Mouse (Mus musculus) heart, embryonic 12.5 days (tissue): ENCODE results near the gene Lmna. TPM values are rescaled to one million over a fixed set of nuclear protein-coding genes. Genes with fewer than 3 reads are reported as not detected.

Source experiments
- ATAC-seq: fragments of 200-750 bp; cut with Nextera tagmentation; 2 replicates; pipeline ENCODE4 v1.8.0; 2017; ENCODE audit warnings: moderate TSS enrichment, moderate library complexity; ENCODE audit not compliant: insufficient number of reproducible peaks, low FRiP score
- H3K27ac ChIP-seq: fragments of 300-500 bp; sonication (generic); 2 replicates; pipeline ENCODE4 v1.5.1; 2016; ENCODE audit warnings: mild to moderate bottlenecking, moderate library complexity; ENCODE audit not compliant: poor library complexity, severe bottlenecking
- H3K27me3 ChIP-seq: fragments of 300-500 bp; sonication (generic); replicated peaks from 2 replicates; pipeline ENCODE4 v1.6.1; 2016; ENCODE audit warnings: mild to moderate bottlenecking, moderate library complexity
- H3K36me3 ChIP-seq: fragments of 300-500 bp; sonication (generic); 2 replicates; pipeline ENCODE4 v1.6.1; 2016; ENCODE audit warnings: mild to moderate bottlenecking, moderate library complexity
- H3K4me1 ChIP-seq: fragments of 300-500 bp; sonication (generic); replicated peaks from 2 replicates; pipeline ENCODE4 v1.6.1; 2016; ENCODE audit warnings: mild to moderate bottlenecking
- H3K4me2 ChIP-seq: fragments of 300-500 bp; sonication (generic); 2 replicates; pipeline ENCODE4 v1.6.1; 2016; ENCODE audit warnings: mild to moderate bottlenecking, moderate library complexity
- H3K4me3 ChIP-seq: fragments of 300-500 bp; sonication (generic); 2 replicates; pipeline ENCODE4 v1.5.1; 2016; ENCODE audit warnings: mild to moderate bottlenecking
- H3K9ac ChIP-seq: fragments of 300-500 bp; sonication (generic); 2 replicates; pipeline ENCODE4 v1.6.1; 2016; ENCODE audit warnings: mild to moderate bottlenecking, moderate library complexity
- H3K9me3 ChIP-seq: fragments of 300-500 bp; sonication (generic); replicated peaks from 2 replicates; pipeline ENCODE4 v1.6.1; 2016; ENCODE audit warnings: mild to moderate bottlenecking, moderate library complexity
- WGBS: fragments of 180-500 bp; shearing (Covaris S2); methylation state at CpG from one replicate; pipeline ENCODE4 v1.1.7; 2016; 5-methylcytosine and 5-hydroxymethylcytosine counted together
- polyA plus RNA-seq: library from polyadenylated mRNA; unstranded; fragments of >200 nt; fragmentation: Nextera tagmentation; extraction: Ambion mirVana; gene quantifications from 2 replicates; pipeline ENCODE4 v1.2.1, GENCODE M21; 2016

Lmna gene
- polyA plus RNA-seq, 1 experiment from 2014 or later = 108 TPM

GRCm38 (mm10) chr3:88494836-88495628, 14.7 kb downstream of the Lmna start:
- Histone ChIP-seq H3K36me3 (0 out of 2 replicates have a peak, but pooled peaks cover 4% of the 10 kb centered on the region), H3K4me2 (peak overlapping the region; percentile 19), H3K27ac (peak overlapping the region; percentile 100), H3K4me1 (peaks cover 67% of the 10 kb centered on the region), H3K27me3 (no peaks in the 10 kb centered on the region), H3K4me3 (no peak overlapping the region), H3K9ac (peak overlapping the region; percentile 65), H3K9me3 (no peaks in the 10 kb centered on the region)
- 0 out of 2 replicates have a peak, but pooled peaks have one; percentile 23 for ATAC-seq
- WGBS = 30% methylated on average over 9 of the region's 9 CpGs

- Histone ChIP-seq H3K4me3 (no peak overlapping the region), H3K36me3 (0 out of 2 replicates have a peak, but pooled peaks cover 4% of the 10 kb centered on the region), H3K9me3 (no peaks in the 10 kb centered on the region), H3K4me2 (peak overlapping the region; percentile 87), H3K27me3 (no peaks in the 10 kb centered on the region), H3K4me1 (peaks cover 77% of the 10 kb centered on the region), H3K27ac (peak overlapping the region; percentile 100), H3K9ac (peak overlapping the region; percentile 65)
- no peak for ATAC-seq
- WGBS = 64% methylated on average over 11 of the region's 11 CpGs
Observed at GRCm38 (mm10) chr3:88493706-88494582, 15.8 kb downstream of the Lmna start.

GRCm38 (mm10) chr3:88487396-88487795, 22.4 kb downstream of the Lmna start:
- Histone ChIP-seq H3K4me3 (no peak overlapping the region), H3K4me1 (peaks cover 44% of the 10 kb centered on the region), H3K27me3 (peaks cover 41% of the 10 kb centered on the region), H3K36me3 (peaks cover 46% of the 10 kb centered on the region), H3K4me2 (no peak overlapping the region), H3K27ac (no peak overlapping the region), H3K9ac (no peak overlapping the region), H3K9me3 (no peaks in the 10 kb centered on the region)
- 81% methylated on average over 1 of the region's 1 CpGs for WGBS
- no peak for ATAC-seq

GRCm38 (mm10) chr3:88486887-88487286, 22.9 kb downstream of the Lmna start:
- no peak for ATAC-seq
- Histone ChIP-seq H3K27me3 (peaks cover 44% of the 10 kb centered on the region), H3K9ac (no peak overlapping the region), H3K9me3 (no peaks in the 10 kb centered on the region), H3K4me2 (no peak overlapping the region), H3K36me3 (peaks cover 51% of the 10 kb centered on the region), H3K4me1 (peaks cover 42% of the 10 kb centered on the region), H3K27ac (no peak overlapping the region), H3K4me3 (no peak overlapping the region)
- 74% methylated on average over 4 of the region's 4 CpGs for WGBS

GRCm38 (mm10) chr3:88486043-88486442, 23.7 kb downstream of the Lmna start:
- Histone ChIP-seq H3K4me2 (no peak overlapping the region), H3K36me3 (peaks cover 54% of the 10 kb centered on the region), H3K27ac (no peak overlapping the region), H3K27me3 (peaks cover 44% of the 10 kb centered on the region), H3K4me3 (no peak overlapping the region), H3K4me1 (peaks cover 36% of the 10 kb centered on the region), H3K9me3 (no peaks in the 10 kb centered on the region), H3K9ac (no peak overlapping the region)
- WGBS = 70% methylated on average over 5 of the region's 5 CpGs
- no peak for ATAC-seq

- no peak for ATAC-seq
- peaks cover 56% of the 10 kb centered on the region for H3K36me3 ChIP-seq
- 0 out of 2 replicates have a peak overlapping the region, but pooled peaks have one; percentile 3 for H3K4me3 ChIP-seq
- H3K9ac ChIP-seq = 0 out of 2 replicates have a peak overlapping the region, but pooled peaks have one; percentile 23
- H3K9me3 ChIP-seq = no peaks in the 10 kb centered on the region
- H3K4me2 ChIP-seq = peak overlapping the region; percentile 43
- 25% methylated on average over 39 of the region's 39 CpGs for WGBS
- H3K27ac ChIP-seq = no peak overlapping the region
- peaks cover 44% of the 10 kb centered on the region for H3K27me3 ChIP-seq
- peaks cover 24% of the 10 kb centered on the region for H3K4me1 ChIP-seq
Observed at GRCm38 (mm10) chr3:88484597-88485316, 25.0 kb downstream of the Lmna start.

- WGBS = 11% methylated on average over 5 of the region's 5 CpGs
- Histone ChIP-seq H3K9me3 (no peaks in the 10 kb centered on the region), H3K4me3 (no peak overlapping the region), H3K27me3 (peaks cover 44% of the 10 kb centered on the region), H3K36me3 (peaks cover 56% of the 10 kb centered on the region), H3K9ac (no peak overlapping the region), H3K27ac (no peak overlapping the region), H3K4me2 (no peak overlapping the region), H3K4me1 (peaks cover 12% of the 10 kb centered on the region)
- ATAC-seq = peak; percentile 34; the same call in 1 of the 2 replicates
Observed at GRCm38 (mm10) chr3:88483621-88484020, 26.1 kb downstream of the Lmna start.

- Histone ChIP-seq H3K27me3 (peaks cover 44% of the 10 kb centered on the region), H3K9me3 (no peaks in the 10 kb centered on the region), H3K4me3 (no peak overlapping the region), H3K4me1 (peaks cover 7% of the 10 kb centered on the region), H3K4me2 (no peak overlapping the region), H3K9ac (no peak overlapping the region), H3K36me3 (peaks cover 56% of the 10 kb centered on the region), H3K27ac (no peak overlapping the region)
- 68% methylated on average over 8 of the region's 8 CpGs for WGBS
- ATAC-seq = no peak
Observed at GRCm38 (mm10) chr3:88483141-88483540, 26.6 kb downstream of the Lmna start.

- peaks cover 48% of the 10 kb centered on the region for H3K36me3 ChIP-seq
- no peak overlapping the region for H3K4me2 ChIP-seq
- no peak overlapping the region for H3K27ac ChIP-seq
- no peak overlapping the region for H3K4me3 ChIP-seq
- 42% methylated on average over 18 of the region's 18 CpGs for WGBS
- H3K27me3 ChIP-seq = peaks cover 44% of the 10 kb centered on the region
- H3K9me3 ChIP-seq = no peaks in the 10 kb centered on the region
- H3K9ac ChIP-seq = no peak overlapping the region
- no peak for ATAC-seq
- H3K4me1 ChIP-seq = peaks cover 5% of the 10 kb centered on the region
Observed at GRCm38 (mm10) chr3:88482336-88482735, 27.4 kb downstream of the Lmna start.

- WGBS = 64% methylated on average over 8 of the region's 8 CpGs
- Histone ChIP-seq H3K4me3 (no peak overlapping the region), H3K9ac (no peak overlapping the region), H3K36me3 (peaks cover 40% of the 10 kb centered on the region), H3K27me3 (peaks cover 39% of the 10 kb centered on the region), H3K4me1 (peaks cover 5% of the 10 kb centered on the region), H3K4me2 (no peak overlapping the region), H3K27ac (no peak overlapping the region), H3K9me3 (no peaks in the 10 kb centered on the region)
- ATAC-seq = no peak
Observed at GRCm38 (mm10) chr3:88481372-88482040, 28.2 kb downstream of the Lmna start.
